18 mouse cellular contexts compared by ENCODE assay signal in genomic region chr7:121436884-121437283, GRCm38 (mm10). TPM values are rescaled to one million over a fixed set of nuclear protein-coding genes. Genes with fewer than 3 reads are reported as not detected.
"Had no signal": no experiment of that assay in that cellular context is flagged by ENCODE, and none has a peak within 500 bp of the region (broad histone marks: within the 10 kb centered on the region; RNA-seq: fewer than 3 reads in every experiment).

No protein-coding gene starts in this region.

- H3K27ac ChIP-seq: kidney, embryonic 15.5 days; left cerebral cortex, adult 2 months; liver, embryonic 13.5 days; lung, embryonic 15.5 days; macrophage; neural tube, embryonic 15.5 days had no signal

- H3K9ac ChIP-seq: kidney, embryonic 15.5 days; liver, embryonic 13.5 days; liver, postnatal 0 days; lung, embryonic 15.5 days; neural tube, embryonic 15.5 days had no signal

- DNase-seq: kidney, adult 11 months; kidney, postnatal 14 days; liver; liver, embryonic 13.5 days; liver, postnatal 0 days; lung, postnatal 14 days; midbrain, embryonic 14.5 days; right cerebral cortex, adult 18-20 months; right cerebral cortex, postnatal 25 days; thymus, adult 18-20 months; thymus, postnatal 14 days had no signal

- H3K4me2 ChIP-seq: kidney, embryonic 15.5 days; liver, embryonic 13.5 days; lung, embryonic 15.5 days; neural tube, embryonic 15.5 days had no signal

- ATAC-seq: liver, postnatal 0 days had no signal

- H3K36me3 ChIP-seq: kidney, embryonic 15.5 days; liver, embryonic 13.5 days; lung, embryonic 15.5 days; neural tube, embryonic 15.5 days had no signal

- H3K4me3 ChIP-seq: kidney, embryonic 15.5 days; left cerebral cortex, adult 2 months; liver, embryonic 13.5 days; lung, embryonic 15.5 days; megakaryocyte, embryonic 14.5 days; myocyte; neural tube, embryonic 15.5 days had no signal

- H3K27me3 ChIP-seq: kidney, embryonic 15.5 days; liver, embryonic 13.5 days; lung, embryonic 15.5 days; neural tube, embryonic 15.5 days had no signal

- H3K9me3 ChIP-seq: kidney, embryonic 15.5 days; liver, embryonic 13.5 days; lung, embryonic 15.5 days; neural tube, embryonic 15.5 days had no signal

- H3K4me1 ChIP-seq: kidney, embryonic 15.5 days; liver, embryonic 13.5 days; lung, embryonic 15.5 days; neural tube, embryonic 15.5 days had no signal

RNA-seq across cellular contexts. Expression of gene Hs3st2, which starts 45.2 kb away (rescaled TPM):
- polyA plus RNA-seq: liver, postnatal 0 days; macrophage; myocyte had no signal
